Mouse (Mus musculus): ENCODE measurements around the gene Rimbp3. TPM values are rescaled to one million over a fixed set of nuclear protein-coding genes. Genes with fewer than 3 reads are reported as not detected.
"Not testable (repeated sequence)": the region's sequence is repeated elsewhere in the genome, so short reads cannot be mapped to it uniquely, and the experiment has no call there.

Gene Rimbp3
- total RNA-seq, 1 experiment from 2014 or later = 0.12 TPM

- peak; percentile 87 for ATAC-seq (ENCODE audit: extremely low read depth, insufficient number of reproducible peaks, low FRiP score, poor library complexity, severe bottlenecking)
Measured at GRCm38 (mm10) chr16:17209981-17210838, 1.8 kb downstream of the Rimbp3 start.

- no peak for ATAC-seq (ENCODE audit: extremely low read depth, insufficient number of reproducible peaks, low FRiP score, poor library complexity, severe bottlenecking)
Measured at GRCm38 (mm10) chr16:17216934-17217633, 8.7 kb downstream of the Rimbp3 start.

GRCm38 (mm10) chr16:17220127-17220733 lies 11.8 kb downstream of the Rimbp3 start:
- no peak for ATAC-seq (ENCODE audit: extremely low read depth, insufficient number of reproducible peaks, low FRiP score, poor library complexity, severe bottlenecking)

- ATAC-seq (ENCODE audit: extremely low read depth, insufficient number of reproducible peaks, low FRiP score, poor library complexity, severe bottlenecking) = peak; percentile 98
Measured at GRCm38 (mm10) chr16:17222197-17222596, 13.8 kb downstream of the Rimbp3 start.

- ATAC-seq (ENCODE audit: extremely low read depth, insufficient number of reproducible peaks, low FRiP score, poor library complexity, severe bottlenecking) = no peak
Measured at GRCm38 (mm10) chr16:17225584-17225983, 17.2 kb downstream of the Rimbp3 start.

GRCm38 (mm10) chr16:17226496-17226895 lies 18.1 kb downstream of the Rimbp3 start:
- ATAC-seq (ENCODE audit: extremely low read depth, insufficient number of reproducible peaks, low FRiP score, poor library complexity, severe bottlenecking) = no peak

- ATAC-seq (ENCODE audit: extremely low read depth, insufficient number of reproducible peaks, low FRiP score, poor library complexity, severe bottlenecking) = not testable (repeated sequence)
Measured at GRCm38 (mm10) chr16:17231523-17231922, 23.1 kb downstream of the Rimbp3 start.

- peak; percentile 96 for ATAC-seq (ENCODE audit: extremely low read depth, insufficient number of reproducible peaks, low FRiP score, poor library complexity, severe bottlenecking)
Measured at GRCm38 (mm10) chr16:17232794-17233701, 24.6 kb downstream of the Rimbp3 start, which contains the start of gene Hic2. TSS of gene Hic2 (plus strand) at chr16:17233572.

GRCm38 (mm10) chr16:17233702-17234498 lies 25.5 kb downstream of the Rimbp3 start:
- no peak for ATAC-seq (ENCODE audit: extremely low read depth, insufficient number of reproducible peaks, low FRiP score, poor library complexity, severe bottlenecking)

GRCm38 (mm10) chr16:17234499-17234895 lies 26.1 kb downstream of the Rimbp3 start:
- ATAC-seq (ENCODE audit: extremely low read depth, insufficient number of reproducible peaks, low FRiP score, poor library complexity, severe bottlenecking) = no peak

GRCm38 (mm10) chr16:17234916-17235665 lies 26.7 kb downstream of the Rimbp3 start:
- ATAC-seq (ENCODE audit: extremely low read depth, insufficient number of reproducible peaks, low FRiP score, poor library complexity, severe bottlenecking) = no peak

GRCm38 (mm10) chr16:17237634-17238033 lies 29.2 kb downstream of the Rimbp3 start:
- ATAC-seq (ENCODE audit: extremely low read depth, insufficient number of reproducible peaks, low FRiP score, poor library complexity, severe bottlenecking) = no peak

GRCm38 (mm10) chr16:17239409-17239808 lies 31.0 kb downstream of the Rimbp3 start:
- no peak for ATAC-seq (ENCODE audit: extremely low read depth, insufficient number of reproducible peaks, low FRiP score, poor library complexity, severe bottlenecking)

- no peak for ATAC-seq (ENCODE audit: extremely low read depth, insufficient number of reproducible peaks, low FRiP score, poor library complexity, severe bottlenecking)
Measured at GRCm38 (mm10) chr16:17243731-17244130, 35.3 kb downstream of the Rimbp3 start.

GRCm38 (mm10) chr16:17244996-17245395 lies 36.6 kb downstream of the Rimbp3 start:
- no peak for ATAC-seq (ENCODE audit: extremely low read depth, insufficient number of reproducible peaks, low FRiP score, poor library complexity, severe bottlenecking)

- no peak for ATAC-seq (ENCODE audit: extremely low read depth, insufficient number of reproducible peaks, low FRiP score, poor library complexity, severe bottlenecking)
Measured at GRCm38 (mm10) chr16:17247727-17248126, 39.3 kb downstream of the Rimbp3 start.

- ATAC-seq (ENCODE audit: extremely low read depth, insufficient number of reproducible peaks, low FRiP score, poor library complexity, severe bottlenecking) = no peak
Measured at GRCm38 (mm10) chr16:17249135-17249534, 40.7 kb downstream of the Rimbp3 start.

Measured in neutrophil, adult 5-6 weeks (primary cell).